Mouse (Mus musculus): ENCODE measurements at regions not wholly inside any gene's neighbourhood (a gene's known extent, or its start where the extent isn't known, plus 50 kb on each side); places are given as distances from the start of the nearest gene placed in this dataset.

- in situ Hi-C loops (cut with MboI, MseI), result no loop called here
These were observed 104.7 kb upstream of the Camk2d start for GRCm38 (mm10) chr3:126491251-126491913.

GRCm38 (mm10) chr3:126491914-126492265 is 104.2 kb upstream of the Camk2d start:
- in situ Hi-C loops (cut with MboI, MseI), result no loop called here

- in situ Hi-C loops (cut with MboI, MseI), result no loop called here
These were observed 97.3 kb upstream of the Camk2d start for GRCm38 (mm10) chr3:126498823-126499222.

GRCm38 (mm10) chr3:126500247-126500646 is 95.9 kb upstream of the Camk2d start:
- in situ Hi-C loops (cut with MboI, MseI), result no loop called here

- in situ Hi-C loops (cut with MboI, MseI), result no loop called here
These were observed 94.3 kb upstream of the Camk2d start for GRCm38 (mm10) chr3:126501826-126502225.

- in situ Hi-C loops (cut with MboI, MseI), result no loop called here
These were observed 90.4 kb upstream of the Camk2d start for GRCm38 (mm10) chr3:126505685-126506084.

GRCm38 (mm10) chr3:126514842-126515241 is 81.3 kb upstream of the Camk2d start:
- in situ Hi-C loops (cut with MboI, MseI), result no loop called here

- in situ Hi-C loops (cut with MboI, MseI), result loop anchor here in 1 of 2 experiments (10.0 kb wide), 1 partner anchor 1559 kb away; no protein-coding TSS in a partner anchor
These were observed 61.8 kb upstream of the Camk2d start for GRCm38 (mm10) chr3:126534118-126534820.

- in situ Hi-C loops (cut with MboI, MseI), result loop anchor here in 1 of 2 experiments (10.0 kb wide), 1 partner anchor 1561 kb away; no protein-coding TSS in a partner anchor
These were observed 60.8 kb upstream of the Camk2d start for GRCm38 (mm10) chr3:126535340-126535739.

GRCm38 (mm10) chr3:126538516-126538915 is 57.6 kb upstream of the Camk2d start:
- in situ Hi-C loops (cut with MboI, MseI), result loop anchor here in 1 of 2 experiments (10.0 kb wide), 1 partner anchor 1564 kb away; no protein-coding TSS in a partner anchor

- in situ Hi-C loops (cut with MboI, MseI), result no loop called here
These were observed 55.0 kb upstream of the Camk2d start for GRCm38 (mm10) chr3:126541105-126541504.
